Mouse (Mus musculus) heart, postnatal 0 days (tissue): Measurements from ENCODE around the gene Bnc1.

ENCODE experiments used
- CTCF ChIP-seq: IDR thresholded peaks from 2 replicates; pipeline ENCODE4 v1.5.1; 2016; ENCODE audit warnings: antibody characterized with exemption, control low read depth, low read depth
- EP300 ChIP-seq: IDR thresholded peaks from 2 replicates; pipeline ENCODE4 v1.6.1; 2016; ENCODE audit warnings: antibody characterized with exemption, low read depth

DNA sequence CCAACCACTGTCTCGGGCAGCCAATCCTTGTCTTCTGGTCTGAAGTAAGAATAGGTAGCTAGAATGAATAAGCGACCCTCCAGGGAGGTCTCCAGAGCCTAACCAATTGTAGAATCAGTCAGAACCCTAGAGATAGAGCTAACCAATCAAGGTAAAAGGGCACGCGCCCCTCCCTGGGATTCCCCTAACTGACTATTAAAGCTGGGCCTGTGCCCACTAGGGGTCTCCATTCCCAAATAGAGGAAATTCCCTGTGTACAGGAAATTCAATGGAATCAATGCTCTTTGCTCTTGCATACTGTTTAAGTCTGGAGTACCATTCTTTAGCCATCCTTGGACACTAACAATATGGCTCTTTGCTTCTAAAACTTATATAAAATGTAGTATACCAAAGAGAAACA is 46.7 kb downstream of the Bnc1 start:
- no peak for TF ChIP-seq EP300
- TF ChIP-seq CTCF = no peak
